Mouse (Mus musculus): ENCODE data around the gene Exoc6.

- TF ChIP-seq POLR2A (IDR thresholded peaks at IDR 0.05; ENCODE audit: insufficient read depth, low read depth, low read length) (no peak), EP300 (IDR thresholded peaks at IDR 0.05; ENCODE audit: insufficient read depth, low read depth, low read length) (no peak), CTCF (IDR thresholded peaks at IDR 0.05) (no peak)
Measured at GRCm38 (mm10) chr19:37654012-37654411, 103.8 kb downstream of the Exoc6 start.
